Mouse (Mus musculus) forebrain, embryonic 16.5 days (tissue): ENCODE measurements at regions not wholly inside any gene's neighbourhood (a gene's known extent, or its start where the extent isn't known, plus 50 kb on each side); places are given as distances from the start of the nearest gene placed in this dataset.
A peak's percentile ranks its signal among the peaks of the same experiment; 100 is the strongest.
"Not testable (repeated sequence)": the region's sequence is repeated elsewhere in the genome, so short reads cannot be mapped to it uniquely, and the experiment has no call there.

Experiments
- ATAC-seq: fragments of 200-750 bp; cut with Nextera tagmentation; 2 replicates; pipeline ENCODE4 v1.8.0; 2017; ENCODE audit warnings: mild to moderate bottlenecking, moderate library complexity
- H3K27ac ChIP-seq: fragments of 300-500 bp; sonication (generic); 2 replicates; pipeline ENCODE4 v1.5.1; 2014; ENCODE audit warnings: low read length, control low read depth
- H3K27me3 ChIP-seq: fragments of 300-500 bp; sonication (generic); replicated peaks from 2 replicates; pipeline ENCODE4 v1.6.1; 2014; ENCODE audit warnings: low read length; ENCODE audit not compliant: control insufficient read depth, insufficient read depth
- H3K36me3 ChIP-seq: fragments of 300-500 bp; sonication (generic); 2 replicates; pipeline ENCODE4 v1.6.1; 2014; ENCODE audit not compliant: control insufficient read depth, insufficient read depth
- H3K4me1 ChIP-seq: fragments of 300-500 bp; sonication (generic); replicated peaks from 2 replicates; pipeline ENCODE4 v1.6.1; 2014; ENCODE audit warnings: low read length; ENCODE audit not compliant: control insufficient read depth, insufficient read depth
- H3K4me2 ChIP-seq: fragments of 300-500 bp; sonication (generic); 2 replicates; pipeline ENCODE4 v1.6.1; 2014; ENCODE audit warnings: mild to moderate bottlenecking, low read length, control low read depth
- H3K4me3 ChIP-seq: fragments of 300-500 bp; sonication (generic); replicated peaks from 2 replicates; pipeline ENCODE4 v1.5.1; 2014; ENCODE audit warnings: mild to moderate bottlenecking, low read length, control low read depth
- H3K9ac ChIP-seq: fragments of 300-500 bp; sonication (generic); replicated peaks from 2 replicates; pipeline ENCODE4 v1.6.1; 2014; ENCODE audit warnings: low read depth, low read length, control low read depth
- H3K9me3 ChIP-seq: fragments of 300-500 bp; sonication (generic); 2 replicates; pipeline ENCODE4 v1.6.1; 2016; ENCODE audit warnings: low read length; ENCODE audit not compliant: control insufficient read depth
- WGBS: fragments of 180-500 bp; shearing (Covaris S2); extraction: QIAGEN DNeasy Blood & Tissue Kit; methylation state at CpG from one replicate; pipeline ENCODE4 v1.1.7; 2014; 5-methylcytosine and 5-hydroxymethylcytosine counted together

DNA sequence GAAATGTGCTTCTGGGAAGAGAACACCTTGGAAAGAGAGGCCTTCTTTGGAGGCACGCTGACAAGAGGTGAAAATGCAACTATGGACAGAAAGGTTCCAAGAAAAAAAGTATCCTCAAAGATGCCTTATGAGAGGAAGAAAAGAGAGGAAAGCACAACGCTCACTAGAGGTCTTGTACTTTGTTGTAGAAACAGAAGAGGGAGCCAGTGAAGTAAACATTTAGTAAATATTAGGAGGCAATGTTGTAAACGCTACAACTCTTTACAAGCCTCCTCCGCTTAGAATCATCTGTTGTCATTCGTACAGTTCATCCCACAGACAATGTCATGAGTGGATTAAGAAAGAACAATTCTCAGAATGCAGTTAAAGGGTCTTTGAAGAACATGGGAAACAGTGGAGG, 77.4 kb downstream of the Tfpi2 start:
- Histone ChIP-seq H3K9me3 (no peaks in the 10 kb centered on the region), H3K27me3 (no peaks in the 10 kb centered on the region), H3K36me3 (no peaks in the 10 kb centered on the region), H3K4me1 (no peaks in the 10 kb centered on the region), H3K4me3 (no peak overlapping the region), H3K4me2 (no peak overlapping the region), H3K9ac (no peak overlapping the region), H3K27ac (no peak overlapping the region)
- 58% methylated on average over 5 of the region's 5 CpGs for WGBS
- ATAC-seq, result no peak

DNA sequence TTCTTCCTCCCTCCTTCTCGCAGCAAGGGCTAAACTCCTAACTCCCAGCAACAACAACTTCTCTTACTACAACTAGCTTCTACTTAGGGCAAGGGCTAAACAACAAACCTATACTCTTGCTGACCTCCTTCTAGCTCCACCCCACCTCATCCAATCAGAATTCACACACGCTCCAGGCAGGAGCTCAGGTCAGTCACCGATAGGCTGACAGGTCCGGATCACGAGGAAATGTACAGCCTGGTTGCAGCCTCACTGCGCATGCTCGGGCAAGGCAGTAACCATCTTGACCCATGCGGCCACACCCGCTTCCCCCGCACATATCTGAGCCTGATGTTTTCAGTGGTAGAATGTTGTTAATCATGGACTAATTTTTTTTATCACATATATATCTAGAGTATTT, 84.0 kb downstream of the Tfpi2 start:
- Histone ChIP-seq H3K36me3 (no peaks in the 10 kb centered on the region), H3K9me3 (no peaks in the 10 kb centered on the region), H3K27ac (no peak overlapping the region), H3K4me1 (no peaks in the 10 kb centered on the region), H3K27me3 (no peaks in the 10 kb centered on the region), H3K4me2 (no peak overlapping the region), H3K4me3 (no peak overlapping the region), H3K9ac (no peak overlapping the region)
- no peak for ATAC-seq
- WGBS, result 95% methylated on average over 10 of the region's 10 CpGs

DNA sequence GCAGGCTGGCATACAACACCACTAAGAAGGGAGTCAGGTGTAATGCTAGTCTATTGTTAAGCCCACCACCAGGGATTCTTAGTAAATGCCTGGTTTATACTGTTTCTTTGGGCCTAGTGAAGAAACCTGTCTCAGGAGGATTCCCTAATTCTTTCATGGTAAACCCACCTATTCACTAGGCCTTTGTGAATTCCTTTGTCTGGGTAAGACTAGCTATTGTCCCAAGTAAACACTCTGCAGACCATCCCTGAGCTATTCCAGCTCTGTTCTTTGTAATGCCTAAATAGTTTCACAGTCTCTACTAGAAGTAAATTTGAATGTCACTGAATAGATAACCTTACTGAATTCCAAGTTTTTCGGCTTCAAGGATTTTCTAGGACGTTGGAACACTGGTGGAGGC, 111.3 kb upstream of the Calcr start:
- H3K4me3 ChIP-seq, H3K4me1 ChIP-seq, H3K27ac ChIP-seq, H3K36me3 ChIP-seq, H3K4me2 ChIP-seq, ATAC-seq, H3K9me3 ChIP-seq, H3K9ac ChIP-seq, H3K27me3 ChIP-seq: not testable (repeated sequence)
- WGBS, result 67% methylated on average over 2 of the region's 2 CpGs

DNA sequence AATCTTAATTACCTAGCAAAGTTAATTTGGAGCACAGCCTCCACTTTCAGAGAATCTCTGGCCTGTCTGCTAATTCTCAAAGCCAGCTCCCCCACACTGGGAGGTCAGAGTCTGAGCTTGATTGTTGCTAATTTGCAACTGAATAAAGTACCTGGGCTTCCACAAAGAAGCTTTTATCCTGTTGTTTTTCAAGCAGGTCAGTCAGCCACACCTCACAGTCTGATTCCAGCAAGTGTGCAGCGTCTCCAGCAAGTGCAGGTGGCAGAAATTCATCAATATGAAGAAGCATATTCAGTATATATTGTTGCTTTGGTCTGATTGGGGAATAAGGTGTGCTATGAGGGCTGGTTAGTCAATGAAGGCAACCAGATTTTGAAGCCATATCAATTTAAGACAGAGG, 110.3 kb upstream of the Calcr start:
- H3K4me1 ChIP-seq, H3K4me2 ChIP-seq, H3K27ac ChIP-seq, H3K4me3 ChIP-seq, H3K9ac ChIP-seq, H3K9me3 ChIP-seq, H3K27me3 ChIP-seq, H3K36me3 ChIP-seq, ATAC-seq: not testable (repeated sequence)
- WGBS, result 28% methylated on average over 1 of the region's 1 CpGs

DNA sequence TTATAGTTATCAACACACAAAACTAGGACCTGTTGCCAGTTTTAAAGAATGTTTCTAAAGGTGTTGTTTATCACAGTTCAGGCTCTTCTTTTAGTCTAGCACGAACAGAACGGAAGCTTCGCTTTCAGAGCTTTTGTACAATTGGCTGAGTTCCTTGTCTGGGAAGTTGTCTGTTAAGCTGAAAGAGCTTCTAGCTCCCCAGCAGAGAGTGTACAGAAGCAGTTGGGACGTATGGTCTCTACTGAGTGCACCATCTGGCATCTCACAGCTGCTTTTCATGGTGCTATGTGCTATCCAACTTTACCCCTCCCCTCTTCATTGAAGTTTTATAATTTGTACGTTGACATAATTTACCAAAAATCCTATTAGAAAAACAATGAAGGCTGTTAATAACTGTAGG, 96.5 kb upstream of the Calcr start:
- no peaks in the 10 kb centered on the region for H3K9me3 ChIP-seq
- no peaks in the 10 kb centered on the region for H3K36me3 ChIP-seq
- H3K27ac ChIP-seq, result no peak overlapping the region
- no peak overlapping the region for H3K4me3 ChIP-seq
- H3K4me2 ChIP-seq, result no peak overlapping the region
- H3K9ac ChIP-seq, result no peak overlapping the region
- WGBS, result 63% methylated on average over 5 of the region's 5 CpGs
- no peaks in the 10 kb centered on the region for H3K27me3 ChIP-seq
- ATAC-seq, result peak; percentile 94
- H3K4me1 ChIP-seq, result no peaks in the 10 kb centered on the region

DNA sequence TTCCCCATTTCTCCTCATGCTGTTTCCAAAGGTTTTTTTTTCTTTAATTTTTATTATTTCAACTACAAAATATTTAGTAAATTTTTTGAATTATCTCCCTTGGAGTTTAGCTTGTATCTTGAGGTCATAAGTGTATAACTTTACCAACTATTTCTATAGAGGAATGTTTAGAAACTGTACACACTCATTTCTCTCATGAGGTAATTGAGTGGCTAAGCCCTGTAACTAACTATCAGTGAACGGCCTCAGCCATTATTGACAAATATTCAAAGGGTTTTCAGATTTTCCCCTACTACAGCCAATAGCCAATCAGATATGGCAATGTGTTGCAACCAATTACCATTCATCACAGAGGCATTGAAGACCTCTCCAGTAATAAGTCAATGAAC, 96.1 kb upstream of the Calcr start:
- Histone ChIP-seq H3K9ac (no peak overlapping the region), H3K9me3 (no peaks in the 10 kb centered on the region), H3K27ac (no peak overlapping the region), H3K4me2 (no peak overlapping the region), H3K27me3 (no peaks in the 10 kb centered on the region), H3K36me3 (no peaks in the 10 kb centered on the region), H3K4me1 (no peaks in the 10 kb centered on the region), H3K4me3 (no peak overlapping the region)
- 72% methylated on average over 1 of the region's 1 CpGs for WGBS
- no peak for ATAC-seq

DNA sequence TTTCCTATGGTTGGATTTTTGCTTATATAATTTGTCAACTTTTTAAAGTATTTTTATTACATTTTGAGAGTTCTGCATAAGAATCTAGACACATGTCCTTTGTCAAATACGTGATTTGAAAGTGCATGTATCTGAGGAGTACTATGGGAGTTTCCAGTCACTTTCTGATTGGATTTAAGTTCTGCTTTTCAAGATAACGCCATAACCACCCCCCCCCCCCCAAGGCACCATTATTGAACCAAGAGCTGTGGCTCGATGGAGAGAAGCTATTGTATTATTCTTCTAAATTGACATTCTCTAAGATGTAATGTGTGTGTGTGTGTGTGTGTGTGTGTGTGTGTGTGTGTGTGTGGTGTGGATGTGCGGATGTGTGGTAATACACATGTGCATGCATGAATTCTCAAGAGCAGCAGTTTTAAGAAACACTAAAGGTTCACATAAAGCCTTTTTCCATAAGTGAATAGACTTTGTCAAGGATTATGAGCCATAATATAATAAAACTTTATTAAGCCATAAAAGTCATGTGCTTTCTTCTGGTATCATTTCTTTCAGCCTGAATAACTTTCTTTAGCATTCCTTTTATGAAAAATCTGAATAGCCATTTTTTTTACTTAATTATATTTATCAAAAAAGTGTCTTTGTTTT, 95.5 kb upstream of the Calcr start:
- WGBS, result 92% methylated on average over 4 of the region's 4 CpGs

DNA sequence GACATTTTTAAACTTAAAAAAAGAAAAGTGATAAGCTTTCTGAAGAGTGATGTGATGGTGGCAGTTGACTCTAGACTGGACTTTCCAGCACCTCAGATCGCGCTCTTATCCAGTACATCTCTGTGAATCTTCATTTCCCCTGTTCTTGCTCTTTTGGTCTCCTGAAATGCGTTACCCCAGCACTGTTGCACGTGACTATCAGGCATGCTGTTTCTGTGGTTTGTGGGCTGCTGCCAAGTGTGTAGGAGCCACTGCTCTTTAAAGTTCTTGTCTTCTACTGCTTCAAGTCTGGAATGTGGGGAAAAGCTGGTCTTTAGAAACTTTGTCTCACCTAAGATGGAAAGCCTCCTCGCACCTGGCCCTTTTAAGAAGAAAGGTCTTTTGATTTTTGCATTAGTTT, 85.6 kb upstream of the Calcr start:
- H3K9me3 ChIP-seq, result peaks cover 2% of the 10 kb centered on the region; the same call in 1 of the 2 replicates
- WGBS, result 92% methylated on average over 5 of the region's 5 CpGs
- no peaks in the 10 kb centered on the region for H3K36me3 ChIP-seq
- no peaks in the 10 kb centered on the region for H3K4me1 ChIP-seq
- no peak overlapping the region for H3K27ac ChIP-seq
- no peak overlapping the region for H3K9ac ChIP-seq
- no peak overlapping the region for H3K4me2 ChIP-seq
- no peaks in the 10 kb centered on the region for H3K27me3 ChIP-seq
- no peak for ATAC-seq
- no peak overlapping the region for H3K4me3 ChIP-seq

More for the DNA sequence above, 95.5 kb upstream of the Calcr start:
- Histone ChIP-seq H3K9ac (no peak overlapping the region), H3K4me2 (no peak overlapping the region), H3K4me1 (no peaks in the 10 kb centered on the region), H3K27ac (no peak overlapping the region), H3K27me3 (no peaks in the 10 kb centered on the region), H3K4me3 (no peak overlapping the region), H3K9me3 (no peaks in the 10 kb centered on the region), H3K36me3 (no peaks in the 10 kb centered on the region)
- no peak for ATAC-seq
